Mouse (Mus musculus) G1E (cell line): ENCODE data around the gene Gns.

Experiments used
- CTCF ChIP-seq: IDR thresholded peaks from 2 replicates; pipeline ENCODE4 v1.5.1; 2012; ENCODE audit warnings: low read depth, low read length, inconsistent platforms, mixed read lengths
- TAL1 ChIP-seq: conservative IDR thresholded peaks from 2 replicates; pipeline ENCODE4 v1.6.1; 2012; ENCODE audit warnings: low read depth, low read length, inconsistent platforms, mixed read lengths

DNA sequence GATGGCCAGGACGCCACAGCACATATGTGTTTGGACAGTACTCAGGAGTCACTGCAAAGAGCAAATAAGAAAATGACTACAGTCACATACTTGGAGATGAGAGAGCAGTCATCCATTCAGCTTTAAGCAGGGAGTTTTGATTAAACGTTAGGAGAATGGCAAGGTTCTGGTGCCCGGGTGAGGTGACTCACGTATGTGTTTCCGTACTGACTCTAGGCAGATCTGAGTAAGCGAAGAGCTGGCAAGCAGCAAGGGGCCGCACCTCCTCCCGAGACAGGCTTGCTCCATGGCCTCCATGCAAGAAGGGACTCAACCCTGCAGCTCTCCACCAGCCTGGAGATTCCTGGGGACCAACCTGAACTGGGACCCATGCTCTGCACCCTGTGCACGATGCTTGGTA, 78.9 kb downstream of the Gns start:
- TF ChIP-seq CTCF (no peak), TAL1 (no peak)
